Mouse (Mus musculus): ENCODE results near the gene Gm13889. TPM values are rescaled to one million over a fixed set of nuclear protein-coding genes. Genes with fewer than 3 reads are reported as not detected.

Gm13889 gene
- 1.4 and 1.6 TPM in 2 replicates for polyA plus RNA-seq (2016; fragmentation: Nextera tagmentation; extraction: Ambion mirVana)

DNA sequence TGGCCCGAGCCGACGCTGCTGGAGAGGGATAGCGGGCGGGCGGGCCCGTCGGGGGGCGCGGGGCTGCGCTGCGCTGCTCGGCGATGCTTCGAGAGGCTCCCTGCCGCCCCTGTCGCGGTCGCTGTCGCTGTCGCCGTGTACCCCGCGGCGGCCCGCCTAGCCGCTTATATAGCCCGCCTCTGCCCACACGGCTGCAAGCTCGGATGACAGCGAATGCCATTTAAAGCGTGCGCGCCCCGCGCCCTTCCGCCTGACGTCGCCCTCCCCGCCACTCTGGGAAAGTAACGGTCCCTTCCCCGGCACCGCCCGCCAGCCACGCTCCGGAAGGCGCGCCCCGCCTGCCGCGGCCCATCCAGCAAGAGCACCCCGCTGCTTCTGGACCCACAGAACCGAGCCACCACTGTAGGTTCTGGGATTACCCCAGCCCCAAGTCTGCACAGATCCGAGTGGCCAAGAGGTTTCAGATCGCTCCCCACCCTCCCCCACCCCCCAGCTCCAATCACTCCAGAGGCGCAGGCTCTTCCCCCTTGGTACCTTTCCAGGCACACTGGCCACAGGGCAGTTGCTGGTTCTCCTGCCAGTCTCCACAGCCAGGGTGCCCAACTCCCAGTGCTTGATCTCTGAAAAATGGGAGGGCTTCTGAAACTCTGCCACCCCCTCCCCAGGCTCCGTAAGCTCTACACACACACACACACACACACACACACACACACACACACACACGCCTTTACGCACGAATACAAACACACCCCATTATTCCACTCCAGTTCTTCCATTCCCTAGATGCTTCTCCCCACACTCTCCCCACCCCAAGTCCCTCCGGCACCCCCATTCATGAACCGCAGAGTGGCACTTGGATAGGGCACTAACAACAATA is at the start of gene Gm13889:
Gm13889 (minus strand) TSS at position 294 of the 877 bp plus-strand sequence.
- H3K9me3 ChIP-seq (replicated peaks): no peaks in the 10 kb centered on the region
- H3K4me3 ChIP-seq: peak within 1 kb of the TSS; percentile 63
- peaks cover 75% of the 10 kb centered on the region for H3K27me3 ChIP-seq (ENCODE audit: low read depth, poor library complexity, severe bottlenecking)
- 6% methylated on average over 60 of the region's 62 CpGs for WGBS
- H3K4me1 ChIP-seq: peaks cover 31% of the 10 kb centered on the region
- H3K36me3 ChIP-seq: no peaks in the 10 kb centered on the region
- H3K27ac ChIP-seq (replicated peaks): peak within 1 kb of the TSS; percentile 79
- peak; percentile 63 for DNase-seq (ENCODE audit: low spot score)

DNA sequence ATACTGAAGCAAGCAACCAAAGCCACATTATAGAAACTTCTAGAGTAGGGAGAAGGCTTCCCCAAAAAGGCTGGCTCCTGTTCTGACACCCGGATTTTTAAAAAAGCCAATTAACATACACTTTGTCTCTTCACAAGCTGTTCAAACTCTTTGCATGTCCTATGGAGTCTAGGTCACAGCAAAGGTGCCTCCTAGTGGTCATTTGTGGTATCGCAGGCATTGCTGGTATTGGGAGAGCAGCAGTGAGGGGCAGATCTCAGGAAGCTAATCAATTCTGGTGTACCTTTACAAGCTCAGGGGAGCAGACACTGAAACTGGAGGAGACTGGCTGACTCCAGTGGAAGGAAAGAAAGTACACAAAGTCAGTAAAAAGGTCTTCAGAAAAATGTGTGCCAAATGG is 45.3 kb upstream of the Gm13889 start:
- Histone ChIP-seq H3K9me3 (replicated peaks) (no peaks in the 10 kb centered on the region), H3K27me3 (ENCODE audit: low read depth, poor library complexity, severe bottlenecking) (no peaks in the 10 kb centered on the region), H3K4me1 (no peaks in the 10 kb centered on the region), H3K27ac (replicated peaks) (no peak overlapping the region), H3K36me3 (peaks cover 97% of the 10 kb centered on the region), H3K4me3 (no peak overlapping the region)
- DNase-seq (ENCODE audit: low spot score): peak; percentile 85
- 10% methylated on average over 2 of the region's 2 CpGs for WGBS

DNA sequence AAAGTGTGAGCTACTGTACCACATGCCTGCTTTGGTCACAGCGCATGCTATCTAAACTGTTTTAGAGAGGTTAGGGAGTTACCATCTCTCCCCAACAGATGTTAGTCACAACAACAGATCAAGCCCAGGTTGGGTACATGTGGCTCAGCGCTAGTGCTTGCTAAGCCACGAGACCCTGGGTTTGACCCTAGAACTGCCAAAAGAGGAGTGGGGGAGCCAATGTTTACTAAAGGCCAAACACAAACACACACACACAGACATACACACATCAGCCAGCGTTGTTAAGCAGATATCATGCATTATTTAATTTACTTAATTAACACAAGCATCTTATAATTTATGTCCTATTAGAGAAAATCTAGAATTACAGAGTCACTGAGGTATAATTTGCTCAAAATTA is 44.9 kb upstream of the Gm13889 start:
- Histone ChIP-seq H3K36me3 (peaks cover 97% of the 10 kb centered on the region), H3K27ac (replicated peaks) (no peak overlapping the region), H3K4me1 (no peaks in the 10 kb centered on the region), H3K9me3 (replicated peaks) (no peaks in the 10 kb centered on the region), H3K27me3 (ENCODE audit: low read depth, poor library complexity, severe bottlenecking) (no peaks in the 10 kb centered on the region), H3K4me3 (no peak overlapping the region)
- no peak for DNase-seq (ENCODE audit: low spot score)
- WGBS: 88% methylated on average over 4 of the region's 4 CpGs

DNA sequence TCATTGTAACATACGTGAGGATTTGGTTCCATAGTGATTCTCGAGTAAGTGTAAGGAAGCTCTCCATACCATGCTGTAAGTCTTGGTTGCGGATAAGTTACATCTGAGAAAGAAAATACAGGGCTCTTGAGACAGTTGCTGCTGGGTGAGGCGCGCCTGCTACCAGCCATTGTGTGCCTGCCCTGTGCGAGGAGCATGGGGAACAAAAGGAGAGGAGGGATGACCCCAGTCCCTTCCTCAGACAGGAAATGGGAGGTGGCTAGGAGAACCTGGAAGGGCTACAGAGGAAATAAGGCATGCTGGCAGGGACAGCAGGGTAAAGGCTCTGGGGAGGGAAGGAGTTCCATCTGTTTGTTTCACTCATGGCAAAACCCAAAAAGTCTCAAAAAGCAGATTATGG is 44.4 kb upstream of the Gm13889 start:
- Histone ChIP-seq H3K4me3 (no peak overlapping the region), H3K27ac (replicated peaks) (no peak overlapping the region), H3K4me1 (no peaks in the 10 kb centered on the region), H3K9me3 (replicated peaks) (no peaks in the 10 kb centered on the region), H3K36me3 (peaks cover 97% of the 10 kb centered on the region), H3K27me3 (ENCODE audit: low read depth, poor library complexity, severe bottlenecking) (no peaks in the 10 kb centered on the region)
- DNase-seq (ENCODE audit: low spot score): no peak
- 85% methylated on average over 6 of the region's 6 CpGs for WGBS

DNA sequence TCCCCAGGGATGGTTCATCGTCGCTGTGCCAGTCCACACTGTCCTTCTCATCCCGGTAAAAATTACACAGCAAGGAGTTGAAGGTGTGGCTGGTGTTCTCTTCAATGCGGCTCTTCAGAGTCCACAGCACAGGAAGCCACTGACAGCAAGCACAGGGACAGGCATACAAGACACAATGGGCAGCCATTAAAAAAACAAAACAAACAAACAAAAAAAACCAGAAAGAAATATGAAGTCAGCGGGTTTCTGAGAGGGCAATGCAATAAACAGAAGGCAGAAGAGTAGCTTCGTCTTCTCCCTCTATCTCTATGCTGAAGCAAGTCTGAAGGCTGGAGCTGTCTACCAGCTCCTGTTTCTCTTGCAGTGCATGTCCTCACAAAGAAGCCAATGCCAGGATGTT is 39.3 kb upstream of the Gm13889 start, which contains the start of gene Gm27027:
Gm27027 (minus strand) TSS at position 101 of the 400 bp plus-strand sequence.
- Histone ChIP-seq H3K4me1 (peaks cover 13% of the 10 kb centered on the region), H3K4me3 (no peak within 1 kb of the TSS), H3K27ac (replicated peaks) (no peak within 1 kb of the TSS), H3K9me3 (replicated peaks) (no peaks in the 10 kb centered on the region), H3K36me3 (peaks cover 90% of the 10 kb centered on the region), H3K27me3 (ENCODE audit: low read depth, poor library complexity, severe bottlenecking) (no peaks in the 10 kb centered on the region)
- WGBS: 92% methylated on average over 6 of the region's 6 CpGs
- DNase-seq (ENCODE audit: low spot score): no peak

DNA sequence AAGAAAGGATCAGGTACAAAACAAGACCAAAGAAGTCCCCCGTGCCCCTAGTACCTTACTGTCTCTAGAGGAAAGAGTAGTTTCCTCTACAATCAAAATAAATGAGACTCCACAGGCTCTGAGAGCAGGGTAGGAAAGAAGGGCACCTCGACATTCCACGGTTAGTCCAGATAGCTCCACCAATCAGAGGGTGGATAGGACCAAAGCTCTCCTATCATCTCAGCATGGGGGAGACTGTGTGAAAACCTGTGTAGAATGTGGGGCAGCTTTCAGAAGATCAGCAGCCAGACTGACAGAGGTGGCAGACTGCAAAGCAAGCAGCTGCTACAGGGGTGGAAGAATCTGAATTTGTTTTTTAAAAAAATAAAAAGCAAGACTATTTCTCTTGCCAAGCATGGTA is 35.8 kb upstream of the Gm13889 start:
- no peak overlapping the region for H3K27ac ChIP-seq (replicated peaks)
- H3K4me3 ChIP-seq: no peak overlapping the region

DNA sequence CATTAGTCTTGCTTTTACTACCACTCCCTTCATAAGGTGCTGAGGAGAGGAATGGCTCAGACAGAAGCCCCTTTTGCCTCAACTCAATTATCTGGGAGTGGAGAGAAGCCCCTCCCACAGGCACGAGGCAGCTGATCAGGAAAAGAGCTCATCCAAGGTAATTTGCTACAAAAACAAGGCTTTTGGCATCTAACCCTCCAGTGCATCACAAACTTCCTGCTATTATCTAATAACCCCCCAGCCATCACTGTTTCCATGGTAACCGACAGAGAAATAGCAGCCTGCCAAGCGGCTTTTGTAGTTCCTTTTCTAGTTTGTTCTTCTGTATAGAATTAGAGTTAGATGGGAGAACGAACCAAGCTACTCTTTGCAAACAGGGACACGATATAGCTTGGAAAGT is 35.3 kb upstream of the Gm13889 start:
- Histone ChIP-seq H3K27me3 (ENCODE audit: low read depth, poor library complexity, severe bottlenecking) (no peaks in the 10 kb centered on the region), H3K27ac (replicated peaks) (no peak overlapping the region), H3K36me3 (peaks cover 92% of the 10 kb centered on the region), H3K4me1 (peaks cover 13% of the 10 kb centered on the region), H3K4me3 (no peak overlapping the region), H3K9me3 (replicated peaks) (no peaks in the 10 kb centered on the region)
- no peak for DNase-seq (ENCODE audit: low spot score)
- 56% methylated on average over 5 of the region's 5 CpGs for WGBS

More for the DNA sequence above, 35.8 kb upstream of the Gm13889 start:
- Histone ChIP-seq H3K4me1 (peaks cover 13% of the 10 kb centered on the region), H3K36me3 (peaks cover 92% of the 10 kb centered on the region), H3K27me3 (ENCODE audit: low read depth, poor library complexity, severe bottlenecking) (no peaks in the 10 kb centered on the region), H3K9me3 (replicated peaks) (no peaks in the 10 kb centered on the region)
- 71% methylated on average over 3 of the region's 3 CpGs for WGBS
- DNase-seq (ENCODE audit: low spot score): no peak

DNA sequence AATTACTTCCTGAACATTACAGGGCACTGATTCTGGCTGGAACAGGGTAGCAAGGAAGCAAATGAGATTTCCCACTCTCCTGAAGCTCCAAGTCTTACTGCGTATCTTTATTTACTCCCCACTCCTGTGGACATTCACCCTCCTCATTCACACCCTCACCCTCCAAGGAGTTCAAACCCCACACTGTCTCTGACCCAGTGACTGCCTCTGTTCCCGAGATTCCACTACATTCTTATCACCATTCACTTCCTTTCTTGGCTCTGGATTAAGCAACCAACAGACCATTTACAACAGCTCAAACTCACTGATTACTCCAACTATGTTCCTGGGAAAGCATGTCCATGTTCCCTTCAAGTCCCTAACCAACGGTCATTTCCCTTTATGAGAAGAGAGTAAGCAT is 34.3 kb upstream of the Gm13889 start:
- H3K9me3 ChIP-seq (replicated peaks): no peaks in the 10 kb centered on the region
- H3K4me1 ChIP-seq: peaks cover 13% of the 10 kb centered on the region
- no peaks in the 10 kb centered on the region for H3K27me3 ChIP-seq (ENCODE audit: low read depth, poor library complexity, severe bottlenecking)
- 92% methylated on average over 3 of the region's 3 CpGs for WGBS
- no peak overlapping the region for H3K4me3 ChIP-seq
- H3K36me3 ChIP-seq: peaks cover 92% of the 10 kb centered on the region
- no peak for DNase-seq (ENCODE audit: low spot score)
- H3K27ac ChIP-seq (replicated peaks): no peak overlapping the region

DNA sequence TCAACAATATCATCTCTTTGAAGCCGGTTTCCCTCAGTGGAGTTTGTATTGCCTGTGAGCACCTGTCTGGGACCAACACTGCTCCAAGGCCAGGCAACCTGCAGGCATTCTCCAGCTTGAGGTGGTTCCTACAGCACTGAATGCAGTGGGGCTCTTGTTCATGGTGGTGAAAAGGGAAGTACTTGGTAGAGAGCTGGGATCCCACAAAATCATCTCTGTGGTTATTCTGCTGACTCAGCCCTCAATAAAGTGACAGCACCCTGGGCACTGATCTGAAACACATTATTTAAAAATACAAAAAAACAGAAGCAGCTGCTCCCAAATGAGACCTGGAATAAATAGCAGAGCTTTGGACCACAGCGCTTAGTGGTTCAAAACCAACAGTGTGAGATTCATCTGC is 31.4 kb upstream of the Gm13889 start:
- Histone ChIP-seq H3K36me3 (peaks cover 81% of the 10 kb centered on the region), H3K4me1 (peaks cover 13% of the 10 kb centered on the region), H3K4me3 (no peak overlapping the region), H3K27me3 (ENCODE audit: low read depth, poor library complexity, severe bottlenecking) (no peaks in the 10 kb centered on the region), H3K9me3 (replicated peaks) (no peaks in the 10 kb centered on the region), H3K27ac (replicated peaks) (no peak overlapping the region)
- DNase-seq (ENCODE audit: low spot score): no peak
- WGBS: 91% methylated on average over 2 of the region's 2 CpGs

DNA sequence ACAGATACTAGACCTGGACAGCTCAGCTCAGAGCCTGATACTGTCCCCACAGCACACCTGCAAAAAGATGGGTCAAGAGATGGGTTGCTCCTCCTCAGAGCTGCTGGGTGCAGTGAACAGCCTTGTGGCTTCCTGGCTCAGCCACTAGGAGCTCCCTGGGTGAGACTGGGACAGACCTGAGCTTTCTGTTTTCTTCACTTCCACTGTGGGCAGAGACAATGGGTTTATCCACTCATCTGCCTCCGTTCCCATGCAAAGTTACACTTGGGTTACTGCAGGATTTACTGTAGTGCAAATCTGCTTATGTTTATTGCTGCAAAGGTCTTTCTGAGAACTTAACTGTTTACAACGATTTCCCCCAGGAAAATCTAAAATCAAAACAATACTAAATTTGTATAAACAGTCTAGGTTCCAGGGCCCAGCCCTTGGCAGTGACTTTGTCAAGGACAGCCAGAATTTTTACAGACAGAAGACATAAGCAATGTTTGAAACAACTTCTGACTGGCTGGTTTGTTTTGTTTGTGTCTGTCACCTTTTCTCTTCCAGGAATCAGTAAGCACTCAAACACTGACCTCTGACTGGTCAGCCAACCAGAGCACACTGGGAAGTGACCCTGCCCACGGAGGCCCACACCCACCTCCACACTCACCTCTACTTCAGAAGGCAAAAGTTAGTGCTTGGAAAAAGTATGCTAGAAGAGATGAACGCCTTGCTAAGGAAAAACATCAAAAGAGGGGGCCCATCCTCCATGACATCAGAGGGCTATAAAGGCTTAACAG is 25.6 kb upstream of the Gm13889 start:
- WGBS: 89% methylated on average over 4 of the region's 4 CpGs
- no peaks in the 10 kb centered on the region for H3K9me3 ChIP-seq (replicated peaks)
- peaks cover 76% of the 10 kb centered on the region for H3K36me3 ChIP-seq
- no peak for DNase-seq (ENCODE audit: low spot score)
- H3K27me3 ChIP-seq (ENCODE audit: low read depth, poor library complexity, severe bottlenecking): peaks cover 5% of the 10 kb centered on the region; the same call in 1 of the 2 replicates
- no peak overlapping the region for H3K4me3 ChIP-seq
- peaks cover under 1% of the 10 kb centered on the region for H3K4me1 ChIP-seq
- H3K27ac ChIP-seq (replicated peaks): no peak overlapping the region

DNA sequence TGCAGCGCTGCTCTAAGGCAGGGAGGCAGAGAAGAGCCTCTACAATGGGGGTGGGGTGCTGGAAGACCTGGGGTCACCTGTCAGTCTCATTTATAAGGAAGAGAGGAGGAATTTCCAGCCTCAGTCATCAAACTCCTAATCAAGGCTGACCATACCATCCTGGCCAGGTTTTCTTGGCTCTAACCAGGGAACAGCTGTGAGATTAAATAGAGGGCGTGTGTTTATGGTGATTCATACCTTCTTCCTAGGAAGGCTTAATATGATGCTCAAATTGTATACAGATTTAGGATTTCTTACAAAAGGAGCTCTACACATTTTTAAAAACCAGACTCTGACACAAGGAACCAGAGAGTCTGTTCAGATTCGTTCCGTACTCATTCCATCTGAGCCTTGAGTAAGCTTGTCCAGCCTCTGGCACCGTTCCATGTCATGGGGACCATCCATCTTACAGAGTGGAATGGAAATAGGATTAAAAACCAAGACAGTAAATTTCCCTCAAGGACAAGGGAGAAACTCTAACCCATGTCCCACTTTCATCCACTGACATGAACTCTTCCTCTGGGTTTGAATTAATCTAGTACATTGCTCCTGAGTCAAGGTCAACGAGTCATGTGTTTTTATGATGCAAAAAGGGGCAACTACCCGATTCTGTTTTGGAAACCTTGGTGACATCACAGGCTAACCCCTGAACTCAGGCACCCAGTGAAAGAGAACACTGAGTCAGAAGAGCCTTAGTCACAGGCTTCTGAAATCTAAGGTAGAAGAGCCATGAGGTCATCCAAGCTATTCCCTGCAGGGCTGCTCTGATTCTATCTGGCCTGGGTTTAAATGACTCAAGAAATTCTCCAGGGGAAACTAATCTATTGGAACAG is 22.5 kb upstream of the Gm13889 start:
- 92% methylated on average over 7 of the region's 7 CpGs for WGBS
- DNase-seq (ENCODE audit: low spot score): no peak
- Histone ChIP-seq H3K27ac (replicated peaks) (no peak overlapping the region), H3K27me3 (ENCODE audit: low read depth, poor library complexity, severe bottlenecking) (peaks cover 11% of the 10 kb centered on the region; the same call in 1 of the 2 replicates), H3K36me3 (peaks cover 55% of the 10 kb centered on the region), H3K4me3 (no peak overlapping the region), H3K4me1 (peaks cover 29% of the 10 kb centered on the region), H3K9me3 (replicated peaks) (no peaks in the 10 kb centered on the region)
